Mouse (Mus musculus): Measurements from ENCODE around the gene 2310009B15Rik.

The 2310009B15Rik gene

GRCm38 (mm10) chr1:138856101-138856950, at the start of gene 2310009B15Rik:
Gene 2310009B15Rik (minus strand): TSS chr1:138856852.
- peak; percentile 89 for DNase-seq (ENCODE audit: low read depth)

GRCm38 (mm10) chr1:138906256-138906655, 49.6 kb upstream of the 2310009B15Rik start:
- DNase-seq (ENCODE audit: low read depth) = no peak

DNA sequence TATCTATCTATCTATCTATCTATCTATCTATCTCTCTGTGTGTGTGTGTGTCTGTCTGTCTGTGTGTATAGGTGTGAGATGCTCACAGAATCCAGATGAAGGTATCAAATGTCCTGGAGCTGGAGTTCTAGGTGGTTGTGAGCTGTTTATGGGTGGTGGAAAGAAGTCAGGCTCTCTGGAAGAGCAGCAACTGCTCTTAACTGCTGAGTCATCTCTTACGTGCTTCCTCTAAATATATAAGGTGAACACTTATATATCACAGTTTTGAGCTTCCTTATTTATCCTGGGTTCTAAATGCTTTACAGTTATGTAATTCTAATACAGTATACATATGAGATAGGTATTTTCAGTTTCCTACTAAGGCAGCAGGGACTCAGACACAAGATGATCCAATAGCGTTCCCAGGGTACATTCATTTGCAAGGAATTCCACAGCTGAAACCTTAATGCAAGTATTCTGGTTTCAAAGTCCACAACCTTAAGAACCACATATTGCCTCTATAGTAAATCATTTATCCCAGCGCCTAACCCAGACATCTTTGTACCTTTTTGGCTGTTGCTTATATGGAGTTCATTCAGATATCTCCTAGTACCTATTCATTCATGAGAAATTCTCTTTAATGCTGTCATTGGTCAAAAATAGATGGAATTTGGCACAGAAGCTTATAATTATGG, 48.6 kb upstream of the 2310009B15Rik start:
- DNase-seq (ENCODE audit: low read depth) = no peak

DNA sequence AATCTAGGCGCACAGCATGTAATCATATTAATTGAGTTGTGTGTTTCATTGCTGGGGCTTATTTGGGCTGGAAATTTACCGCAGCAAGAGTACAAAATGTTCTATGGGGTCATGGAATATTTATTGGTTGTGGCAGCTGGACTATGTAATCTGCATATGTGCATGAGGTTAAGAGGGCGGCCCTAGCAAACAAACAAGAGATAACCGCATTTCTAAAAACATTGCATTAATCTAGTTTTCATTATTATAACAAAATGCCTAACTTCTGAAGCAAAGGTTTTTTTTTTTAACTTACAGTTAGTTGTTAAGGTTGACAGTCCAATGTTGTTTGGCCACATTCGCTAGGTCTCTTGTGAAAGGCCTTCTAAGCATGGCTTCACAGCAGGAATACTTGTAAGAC, 47.2 kb upstream of the 2310009B15Rik start:
- no peak for DNase-seq (ENCODE audit: low read depth)

DNA sequence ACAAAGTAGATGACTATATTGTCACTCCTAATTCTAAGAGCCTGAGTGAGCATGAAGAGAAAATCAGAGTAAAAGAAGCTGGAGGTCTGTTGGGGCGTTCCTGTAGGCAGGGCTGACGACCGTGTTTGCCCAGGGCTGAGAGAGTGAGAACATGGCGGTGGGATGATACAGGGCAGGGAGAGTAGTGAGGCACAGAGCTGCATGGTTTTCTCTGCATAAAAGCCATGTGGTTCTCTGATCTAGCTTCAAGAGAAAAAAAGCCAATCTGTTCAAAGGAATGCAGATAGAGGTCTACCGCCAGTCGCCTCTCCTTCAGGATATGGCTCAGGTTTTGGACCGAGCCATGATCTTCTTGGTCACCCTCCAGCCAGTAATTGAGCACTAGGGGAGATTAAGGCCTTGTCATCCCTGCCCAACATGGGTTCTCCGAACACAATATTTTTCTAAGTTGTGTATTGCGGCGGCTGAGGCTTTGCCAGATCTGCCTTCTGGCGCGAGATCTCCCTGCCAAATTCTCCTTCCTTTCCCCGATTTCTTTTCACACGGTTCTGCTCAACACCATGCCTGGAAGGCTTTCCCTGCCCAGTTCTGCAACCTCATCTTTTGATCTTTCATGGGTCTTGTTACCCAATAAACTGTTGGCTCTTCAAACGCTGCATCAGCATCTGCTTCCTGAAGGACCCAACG, 44.9 kb upstream of the 2310009B15Rik start:
- no peak for DNase-seq (ENCODE audit: low read depth)

- DNase-seq (ENCODE audit: low read depth) = no peak
Measured at GRCm38 (mm10) chr1:138896088-138896487, 39.4 kb upstream of the 2310009B15Rik start.

GRCm38 (mm10) chr1:138877470-138878254, 21.0 kb upstream of the 2310009B15Rik start:
- no peak for DNase-seq (ENCODE audit: low read depth)

DNA sequence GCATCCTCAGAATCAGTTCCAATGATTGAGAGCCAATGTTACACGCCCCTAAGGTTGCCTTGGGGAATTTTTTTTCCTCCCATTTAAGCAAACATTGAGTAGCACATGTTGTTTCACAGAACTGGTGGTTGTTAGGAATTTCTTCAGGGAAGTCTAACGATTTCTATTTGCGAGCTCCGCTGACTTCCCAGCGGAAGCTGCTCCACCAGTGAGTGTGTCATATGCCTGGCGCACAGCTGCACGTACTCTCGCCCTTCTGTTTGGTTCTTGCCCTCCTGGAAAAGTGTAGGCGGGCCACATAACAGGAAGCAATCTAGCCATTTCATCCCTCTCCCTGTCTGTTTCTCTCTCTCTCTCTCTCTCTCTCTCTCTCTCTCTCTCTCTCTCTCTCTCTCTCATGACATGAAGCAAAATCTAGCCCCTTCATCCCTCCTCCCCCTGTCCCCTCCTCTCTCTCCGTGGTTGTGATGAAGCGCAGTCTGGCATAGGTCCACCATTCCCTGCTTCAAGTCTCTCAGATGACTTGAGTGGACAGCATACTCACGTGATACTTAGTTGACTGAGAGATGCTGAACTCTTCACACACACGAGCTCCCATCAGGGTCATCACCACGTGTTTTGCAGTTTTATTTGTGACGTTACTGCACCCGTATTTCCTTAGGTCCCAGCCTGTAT, 19.9 kb upstream of the 2310009B15Rik start:
- DNase-seq (ENCODE audit: low read depth) = no peak

DNA sequence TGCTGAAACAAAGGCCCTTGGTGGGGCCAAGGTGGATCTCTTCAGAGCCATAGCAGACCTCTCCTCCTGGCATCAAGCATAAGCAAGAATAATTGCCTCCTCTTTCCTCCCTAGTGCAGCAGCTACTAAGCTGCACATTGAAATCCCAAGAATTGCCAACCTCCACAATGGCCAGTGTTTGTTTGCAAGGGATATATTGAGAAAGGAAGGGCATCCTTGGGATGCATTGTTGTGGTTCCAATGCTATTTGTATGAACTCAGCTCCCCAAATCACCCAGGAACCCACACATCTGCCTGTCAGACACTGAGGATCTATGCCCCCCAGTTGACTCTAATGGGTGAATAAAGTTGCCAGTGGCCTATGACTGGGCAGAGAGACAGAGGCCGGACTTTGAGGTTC, 5.8 kb downstream of the 2310009B15Rik start:
- DNase-seq (ENCODE audit: low read depth) = no peak

GRCm38 (mm10) chr1:138850161-138850539, 6.5 kb downstream of the 2310009B15Rik start:
- DNase-seq (ENCODE audit: low read depth) = no peak

GRCm38 (mm10) chr1:138849531-138850160, 7.0 kb downstream of the 2310009B15Rik start:
- DNase-seq (ENCODE audit: low read depth) = no peak

GRCm38 (mm10) chr1:138848511-138849109, 8.0 kb downstream of the 2310009B15Rik start, which contains the start of gene Lhx9:
Gene Lhx9 (minus strand): TSS chr1:138848577.
- peak; percentile 48 for DNase-seq (ENCODE audit: low read depth)

- DNase-seq (ENCODE audit: low read depth) = peak; percentile 45
Measured at GRCm38 (mm10) chr1:138848026-138848425, 8.6 kb downstream of the 2310009B15Rik start.

DNA sequence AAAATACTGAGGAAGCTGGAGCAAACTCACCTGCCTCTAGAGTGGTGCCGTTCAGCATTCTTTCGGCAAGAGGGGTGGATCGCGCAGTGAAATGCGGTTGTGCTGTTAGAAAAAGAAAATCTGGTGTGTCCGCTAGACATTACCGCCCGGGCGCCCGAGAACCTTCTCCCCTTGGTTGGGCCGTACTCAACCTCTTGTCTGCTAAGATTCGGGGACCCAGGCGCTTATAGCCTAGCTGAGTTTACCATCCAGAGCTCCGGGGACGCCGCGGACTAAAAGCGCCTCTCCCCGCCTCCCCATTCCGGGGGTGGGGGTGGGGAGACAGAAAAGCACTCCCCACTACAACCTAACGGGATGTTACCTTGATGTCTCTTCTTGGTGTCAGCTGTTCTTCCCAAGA, 9.5 kb downstream of the 2310009B15Rik start:
- peak; percentile 46 for DNase-seq (ENCODE audit: low read depth)

GRCm38 (mm10) chr1:138846581-138846980, 10.1 kb downstream of the 2310009B15Rik start:
- DNase-seq (ENCODE audit: low read depth) = no peak

- DNase-seq (ENCODE audit: low read depth) = peak; percentile 43
Measured at GRCm38 (mm10) chr1:138846131-138846530, 10.5 kb downstream of the 2310009B15Rik start.

DNA sequence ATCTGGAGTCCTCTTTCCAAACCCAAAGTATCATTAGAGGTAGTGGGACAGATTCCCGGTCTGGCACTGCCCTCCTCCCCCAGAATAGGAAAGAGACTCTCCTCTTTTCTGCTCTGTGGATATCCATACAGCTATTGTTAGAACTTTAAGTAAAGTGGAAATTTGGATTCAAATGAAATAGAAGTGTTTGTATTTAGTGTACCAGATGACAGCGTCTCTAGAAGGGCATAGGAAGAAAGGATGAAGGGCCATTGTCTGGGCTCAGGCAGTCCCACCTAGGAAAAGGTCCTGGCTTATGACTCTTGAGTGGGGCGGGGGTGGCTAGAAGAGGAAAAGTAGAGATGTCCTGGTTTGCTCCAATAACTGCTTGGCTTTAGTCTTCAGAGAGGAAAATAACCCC, 11.2 kb downstream of the 2310009B15Rik start:
- DNase-seq (ENCODE audit: low read depth) = no peak

- DNase-seq (ENCODE audit: low read depth) = no peak
Measured at GRCm38 (mm10) chr1:138844166-138844565, 12.5 kb downstream of the 2310009B15Rik start.

DNA sequence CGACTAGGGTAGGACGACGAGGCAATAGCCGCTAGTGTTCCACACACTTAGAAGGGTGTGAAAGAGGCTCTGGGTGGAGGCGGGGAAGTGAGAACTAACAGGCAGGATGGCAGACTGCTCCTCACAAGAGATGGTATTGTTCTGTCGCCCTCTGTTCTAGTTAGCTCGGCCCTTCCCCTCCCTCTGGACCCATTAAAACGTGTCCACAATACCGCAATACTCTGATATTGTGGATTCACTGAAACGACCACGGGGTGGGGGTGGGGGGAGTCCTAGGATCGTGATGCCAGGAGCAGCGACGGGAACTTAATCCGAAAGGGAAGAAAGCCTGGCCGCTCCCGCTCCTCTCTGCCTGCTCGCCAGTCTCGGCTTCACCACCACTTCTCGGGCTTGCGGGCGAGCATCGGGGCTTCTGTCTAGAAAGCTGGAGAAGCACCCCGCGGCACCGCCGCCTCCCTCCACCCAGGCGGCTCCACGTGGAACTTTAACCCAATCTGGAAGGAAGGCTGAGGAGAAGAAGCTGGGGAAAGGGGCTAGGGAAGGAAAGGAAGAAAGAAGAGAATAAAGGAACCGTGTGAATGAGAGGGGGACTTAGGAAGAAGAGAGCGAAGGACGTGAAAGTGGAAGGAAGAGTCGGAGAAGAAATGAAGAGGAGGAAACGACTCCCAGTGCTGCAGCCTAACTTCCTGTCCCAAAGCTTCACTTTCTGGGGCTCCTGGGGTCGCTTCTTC, 13.1 kb downstream of the 2310009B15Rik start:
- peak; percentile 49 for DNase-seq (ENCODE audit: low read depth)

DNA sequence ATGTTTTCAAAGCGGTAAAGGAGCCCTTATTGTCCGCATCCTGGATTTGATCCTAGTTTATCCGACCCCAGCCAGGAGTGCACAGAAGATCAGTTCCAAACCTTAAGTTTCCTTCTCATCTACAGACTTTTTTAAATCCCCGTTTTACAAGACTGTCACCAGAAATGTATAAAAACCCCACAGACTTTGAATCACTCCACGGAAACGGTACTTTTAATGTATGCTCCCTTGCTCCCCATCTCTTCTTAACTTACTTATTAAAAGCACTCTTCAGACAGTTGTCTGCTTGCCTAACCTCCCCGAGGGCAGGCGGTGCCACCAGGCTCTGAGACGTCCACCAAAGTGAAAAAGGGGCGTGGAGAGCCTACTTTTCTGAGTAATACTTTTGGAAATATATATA, 13.9 kb downstream of the 2310009B15Rik start:
- peak; percentile 50 for DNase-seq (ENCODE audit: low read depth)

All from induced T-regulatory cell, adult 2 months (primary cell).